Mouse (Mus musculus) stomach, embryonic 14.5 days (tissue): ENCODE data around the gene Mlph. TPM values are rescaled to one million over a fixed set of nuclear protein-coding genes. Genes with fewer than 3 reads are reported as not detected.
A peak's percentile ranks its signal among the peaks of the same experiment; 100 is the strongest.

Experiments used
- ATAC-seq: fragments of 200-750 bp; cut with Nextera tagmentation; 2 replicates; pipeline ENCODE4 v1.8.0; 2017; ENCODE audit warnings: low read depth, moderate TSS enrichment; ENCODE audit not compliant: insufficient number of reproducible peaks, insufficient read depth, low FRiP score
- H3K27ac ChIP-seq: fragments of 300-500 bp; sonication (generic); 2 replicates; pipeline ENCODE4 v1.5.1; 2014; ENCODE audit warnings: mild to moderate bottlenecking, low read length, moderate library complexity, mixed read lengths
- H3K27me3 ChIP-seq: fragments of 300-500 bp; sonication (generic); 2 replicates; pipeline ENCODE4 v1.6.1; 2014; ENCODE audit warnings: low read length, control low read depth, mixed read lengths; ENCODE audit not compliant: control insufficient read depth, insufficient read depth
- H3K36me3 ChIP-seq: fragments of 300-500 bp; sonication (generic); 2 replicates; pipeline ENCODE4 v1.6.1; 2014; ENCODE audit warnings: mild to moderate bottlenecking, control low read depth, low read length, moderate library complexity, mixed read lengths; ENCODE audit not compliant: control insufficient read depth, insufficient read depth
- H3K4me1 ChIP-seq: fragments of 300-500 bp; sonication (generic); 2 replicates; pipeline ENCODE4 v1.6.1; 2014; ENCODE audit warnings: low read length, control low read depth, mixed read lengths; ENCODE audit not compliant: control insufficient read depth, insufficient read depth
- H3K4me2 ChIP-seq: fragments of 300-500 bp; sonication (generic); replicated peaks from 2 replicates; pipeline ENCODE4 v1.6.1; 2014; ENCODE audit warnings: low read depth, low read length, control low read depth
- H3K4me3 ChIP-seq: fragments of 300-500 bp; sonication (generic); 2 replicates; pipeline ENCODE4 v1.5.1; 2014; ENCODE audit warnings: low read depth, low read length, control low read depth
- H3K9ac ChIP-seq: fragments of 300-500 bp; sonication (generic); replicated peaks from 2 replicates; pipeline ENCODE4 v1.6.1; 2014; ENCODE audit warnings: low read depth, mild to moderate bottlenecking, control low read depth, low read length, moderate library complexity, mixed read lengths
- H3K9me3 ChIP-seq: fragments of 300-500 bp; sonication (generic); 2 replicates; pipeline ENCODE4 v1.6.1; 2016; ENCODE audit warnings: low read depth, low read length, control low read depth; ENCODE audit not compliant: control insufficient read depth
- WGBS: fragments of 180-500 bp; shearing (Covaris S2); extraction: QIAGEN DNeasy Blood & Tissue Kit; methylation state at CpG from one replicate; pipeline ENCODE4 v1.1.7; 2014; 5-methylcytosine and 5-hydroxymethylcytosine counted together
- polyA plus RNA-seq: library from polyadenylated mRNA; unstranded; fragments of >200 nt; fragmentation: Nextera tagmentation; extraction: Ambion mirVana; gene quantifications from 2 replicates; pipeline ENCODE4 v1.2.1, GENCODE M21; 2014

Mlph gene
- polyA plus RNA-seq, 1 experiment from 2014 or later = 1.3 TPM

DNA sequence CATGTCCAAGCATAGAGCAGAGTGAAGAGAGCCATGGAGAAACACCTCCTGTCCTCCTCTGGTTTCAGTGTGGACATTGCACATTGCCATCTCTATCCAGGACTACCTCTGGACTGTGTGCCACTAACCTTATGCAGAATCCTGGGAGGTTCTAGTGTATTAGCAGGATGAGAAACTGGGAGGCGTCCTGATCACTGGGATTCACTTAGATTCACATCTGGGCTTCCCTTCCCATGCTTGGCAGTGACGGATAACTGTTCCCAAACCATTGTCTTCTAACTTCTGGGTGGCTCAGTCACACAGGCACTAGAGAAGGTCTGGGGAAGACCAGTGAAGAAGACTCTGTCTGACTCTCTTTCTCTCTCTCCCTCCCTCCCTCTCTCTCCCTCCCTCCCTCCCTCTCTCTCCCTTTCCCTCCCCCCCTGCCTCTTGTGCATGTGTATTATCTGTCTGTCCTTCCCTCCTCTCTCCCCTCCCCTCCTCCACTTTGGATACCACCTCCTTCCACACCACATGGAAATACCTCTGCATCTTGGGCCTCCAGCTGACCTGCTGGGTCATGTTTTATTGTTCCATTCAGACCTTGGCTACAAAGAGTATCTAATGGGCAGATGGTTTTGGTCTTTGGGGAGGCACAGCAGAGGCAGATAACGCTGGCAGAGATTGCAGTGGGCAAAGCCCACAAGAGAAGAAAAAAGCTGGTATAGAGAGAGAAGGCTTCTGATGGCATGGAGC is 11.5 kb upstream of the Mlph start:
- no peak for ATAC-seq
- Histone ChIP-seq H3K4me3 (no peak overlapping the region), H3K36me3 (no peaks in the 10 kb centered on the region), H3K27ac (peak overlapping the region; percentile 79), H3K9me3 (no peaks in the 10 kb centered on the region), H3K4me2 (no peak overlapping the region), H3K9ac (no peak overlapping the region), H3K27me3 (no peaks in the 10 kb centered on the region), H3K4me1 (peaks cover 15% of the 10 kb centered on the region)
- WGBS = 56% methylated on average over 3 of the region's 3 CpGs

DNA sequence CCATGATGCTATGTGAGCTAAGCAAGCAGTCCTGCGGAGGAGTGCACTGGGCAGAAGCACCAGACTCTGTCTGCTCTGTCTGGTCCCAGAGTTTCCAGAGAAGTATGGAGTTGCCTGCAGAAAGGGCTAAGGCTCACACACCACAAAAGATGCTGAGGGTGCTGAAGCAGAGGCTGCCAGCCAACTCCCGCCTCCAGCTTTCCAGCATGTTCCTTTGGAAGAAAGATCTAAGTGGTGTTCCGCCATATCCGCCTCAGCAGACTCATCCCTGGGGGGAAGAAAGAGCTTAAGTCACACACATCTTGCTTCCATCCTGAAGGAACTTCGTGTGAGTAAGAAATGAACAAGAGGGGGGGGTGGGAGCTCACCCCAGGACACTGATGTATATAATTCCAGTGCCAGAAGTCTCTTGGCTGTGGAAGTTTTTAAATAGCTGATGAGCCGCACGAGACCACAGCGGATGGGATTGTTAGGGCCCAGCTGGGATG is 10.9 kb upstream of the Mlph start:
- no peak overlapping the region for H3K4me2 ChIP-seq
- WGBS = 33% methylated on average over 8 of the region's 8 CpGs
- H3K9ac ChIP-seq = no peak overlapping the region
- H3K27me3 ChIP-seq = no peaks in the 10 kb centered on the region
- H3K9me3 ChIP-seq = no peaks in the 10 kb centered on the region
- H3K27ac ChIP-seq = peak overlapping the region; percentile 79
- H3K4me3 ChIP-seq = no peak overlapping the region
- H3K4me1 ChIP-seq = peaks cover 15% of the 10 kb centered on the region
- peak; percentile 72; the same call in 1 of the 2 replicates for ATAC-seq
- H3K36me3 ChIP-seq = no peaks in the 10 kb centered on the region

DNA sequence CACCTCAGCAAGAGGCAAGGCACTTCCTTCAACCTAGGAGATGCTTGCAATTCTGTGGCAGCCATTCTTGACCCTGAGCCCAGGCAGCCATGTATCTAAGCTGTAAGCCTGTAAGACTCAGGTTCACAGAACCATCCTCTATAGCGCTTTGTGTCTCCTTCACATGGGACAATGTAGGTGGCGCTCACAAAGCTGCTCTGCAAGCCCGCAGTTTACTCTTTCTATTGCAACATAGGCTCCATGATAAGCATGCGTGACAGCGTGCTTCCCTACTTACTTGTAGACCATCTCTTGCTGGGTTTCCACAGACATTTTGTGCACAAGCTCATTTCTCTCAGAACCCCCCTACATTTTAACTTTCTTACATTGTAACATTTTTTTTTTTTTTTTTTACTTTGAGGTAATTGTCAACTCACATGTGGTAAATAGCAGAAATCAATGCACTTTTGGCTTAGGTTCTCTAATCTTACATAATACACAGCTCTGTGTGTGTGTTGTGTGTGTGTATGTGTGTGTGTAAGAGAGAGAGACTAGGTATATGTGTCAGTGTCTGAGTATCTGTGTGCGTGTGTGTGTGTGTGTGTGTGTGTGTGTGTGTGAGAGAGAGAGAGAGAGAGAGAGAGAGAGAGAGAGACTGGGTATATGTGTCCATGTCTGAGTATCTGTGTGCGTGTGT is 10.0 kb upstream of the Mlph start:
- Histone ChIP-seq H3K9ac (no peak overlapping the region), H3K4me2 (no peak overlapping the region), H3K27me3 (no peaks in the 10 kb centered on the region), H3K36me3 (no peaks in the 10 kb centered on the region), H3K9me3 (no peaks in the 10 kb centered on the region), H3K27ac (peak overlapping the region; percentile 53; the same call in 1 of the 2 replicates), H3K4me1 (peaks cover 22% of the 10 kb centered on the region), H3K4me3 (no peak overlapping the region)
- no peak for ATAC-seq
- 82% methylated on average over 7 of the region's 7 CpGs for WGBS

DNA sequence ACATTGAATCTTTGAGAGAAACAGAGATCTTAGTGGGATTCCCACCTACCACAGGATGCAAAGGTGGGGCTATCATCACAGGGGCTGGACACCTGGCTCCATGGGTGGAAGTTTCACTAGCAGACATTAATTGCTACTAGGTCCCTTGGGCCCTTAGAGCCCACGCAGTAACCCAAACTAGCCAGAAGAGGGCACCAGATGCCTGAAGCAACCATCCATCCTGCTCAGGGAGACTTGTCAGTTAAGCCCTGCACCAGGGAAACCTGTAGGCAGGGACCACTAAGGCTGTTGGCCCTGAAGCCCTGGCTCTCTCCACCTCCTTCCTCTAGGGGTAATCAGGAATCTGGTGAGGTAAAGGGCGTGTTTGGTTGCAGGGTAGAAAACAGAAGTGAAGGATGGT is 8.5 kb upstream of the Mlph start:
- no peak for ATAC-seq
- Histone ChIP-seq H3K27ac (no peak overlapping the region), H3K4me3 (no peak overlapping the region), H3K27me3 (no peaks in the 10 kb centered on the region), H3K9ac (no peak overlapping the region), H3K9me3 (no peaks in the 10 kb centered on the region), H3K36me3 (no peaks in the 10 kb centered on the region), H3K4me1 (peaks cover 29% of the 10 kb centered on the region), H3K4me2 (no peak overlapping the region)
- 26% methylated on average over 2 of the region's 2 CpGs for whole genome bisulfite sequencing

DNA sequence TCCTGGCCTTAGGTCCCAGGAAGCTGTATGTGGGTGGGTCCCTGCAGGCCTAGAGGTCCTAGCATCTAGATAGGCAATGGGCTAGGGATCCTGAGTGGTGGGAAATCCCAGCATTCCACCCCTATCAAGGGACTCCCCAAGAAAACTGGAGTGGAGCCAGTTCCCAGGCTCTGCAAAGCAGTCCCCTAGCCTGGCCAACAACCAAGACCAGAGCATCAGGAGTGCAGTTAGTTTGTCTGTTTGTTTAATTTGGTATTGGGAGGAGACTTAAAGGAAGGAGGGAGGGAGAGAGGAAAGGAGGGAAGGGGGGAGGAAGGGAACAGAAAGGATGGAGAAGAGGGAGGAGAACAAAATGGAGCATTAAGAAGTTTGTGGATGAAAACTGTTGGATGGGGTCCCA is 5.7 kb upstream of the Mlph start:
- no peak overlapping the region for H3K9ac ChIP-seq
- peak overlapping the region; percentile 55; the same call in 1 of the 2 replicates for H3K27ac ChIP-seq
- no peaks in the 10 kb centered on the region for H3K9me3 ChIP-seq
- H3K4me1 ChIP-seq = peaks cover 20% of the 10 kb centered on the region
- H3K4me2 ChIP-seq = no peak overlapping the region
- H3K27me3 ChIP-seq = no peaks in the 10 kb centered on the region
- H3K36me3 ChIP-seq = no peaks in the 10 kb centered on the region
- ATAC-seq = peak; percentile 7; the same call in 1 of the 2 replicates
- H3K4me3 ChIP-seq = no peak overlapping the region

DNA sequence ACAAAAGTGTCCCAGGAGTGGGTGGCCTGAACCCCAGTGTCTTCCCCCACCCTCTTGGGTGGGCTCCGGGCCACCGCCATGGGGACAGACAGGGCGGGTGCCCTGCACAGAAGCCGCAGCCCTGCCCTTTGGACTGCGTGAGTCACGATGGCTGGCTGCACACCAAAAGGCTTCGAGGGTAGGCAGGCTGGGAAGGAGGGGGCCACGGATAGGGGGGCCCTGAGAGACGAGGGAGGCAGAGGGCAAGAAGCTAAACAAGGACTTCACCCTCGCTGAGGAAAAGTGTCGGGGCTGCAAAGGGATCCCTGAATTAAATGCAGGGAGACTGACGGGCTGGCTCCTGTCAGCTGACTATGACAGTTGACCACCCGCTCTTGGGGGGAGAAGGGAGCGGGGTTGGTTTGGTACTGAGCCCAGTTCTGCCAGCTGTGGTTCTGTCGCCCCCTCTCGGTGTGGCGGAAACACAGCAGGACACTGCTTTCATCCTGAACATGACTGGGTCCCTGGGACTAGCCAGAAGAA is 5.2 kb upstream of the Mlph start:
- Histone ChIP-seq H3K4me3 (no peak overlapping the region), H3K9me3 (no peaks in the 10 kb centered on the region), H3K4me1 (peaks cover 17% of the 10 kb centered on the region), H3K9ac (0 out of 2 replicates have a peak overlapping the region, but pooled peaks have one; percentile 18), H3K4me2 (peak overlapping the region; percentile 35), H3K27ac (peak overlapping the region; percentile 55; the same call in 1 of the 2 replicates), H3K27me3 (no peaks in the 10 kb centered on the region), H3K36me3 (no peaks in the 10 kb centered on the region)
- WGBS = 27% methylated on average over 17 of the region's 17 CpGs
- peak; percentile 75 for ATAC-seq

DNA sequence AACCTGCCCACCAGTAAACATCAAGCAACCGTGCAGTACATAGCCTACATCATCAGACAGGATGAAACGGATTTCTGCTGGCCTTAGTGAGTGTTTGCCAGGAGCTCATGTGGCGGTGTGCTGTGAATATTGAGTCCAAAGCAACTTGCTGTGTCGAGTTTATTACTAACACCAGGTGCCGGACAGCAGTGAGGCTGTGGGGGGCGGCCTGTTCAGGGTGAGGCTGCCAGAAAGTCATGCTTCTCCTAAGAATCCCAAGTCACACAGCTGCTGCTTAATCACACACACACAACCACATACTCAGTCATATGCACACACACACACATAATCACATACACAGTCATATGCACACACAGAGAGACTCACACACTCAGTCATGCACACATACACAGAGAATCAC is 1.7 kb upstream of the Mlph start:
- no peaks in the 10 kb centered on the region for H3K9me3 ChIP-seq
- WGBS = 70% methylated on average over 6 of the region's 6 CpGs
- no peaks in the 10 kb centered on the region for H3K36me3 ChIP-seq
- no peak for ATAC-seq
- peaks cover 21% of the 10 kb centered on the region for H3K4me1 ChIP-seq
- H3K9ac ChIP-seq = no peak overlapping the region
- no peak overlapping the region for H3K4me2 ChIP-seq
- no peak overlapping the region for H3K27ac ChIP-seq
- H3K4me3 ChIP-seq = no peak overlapping the region
- no peaks in the 10 kb centered on the region for H3K27me3 ChIP-seq

DNA sequence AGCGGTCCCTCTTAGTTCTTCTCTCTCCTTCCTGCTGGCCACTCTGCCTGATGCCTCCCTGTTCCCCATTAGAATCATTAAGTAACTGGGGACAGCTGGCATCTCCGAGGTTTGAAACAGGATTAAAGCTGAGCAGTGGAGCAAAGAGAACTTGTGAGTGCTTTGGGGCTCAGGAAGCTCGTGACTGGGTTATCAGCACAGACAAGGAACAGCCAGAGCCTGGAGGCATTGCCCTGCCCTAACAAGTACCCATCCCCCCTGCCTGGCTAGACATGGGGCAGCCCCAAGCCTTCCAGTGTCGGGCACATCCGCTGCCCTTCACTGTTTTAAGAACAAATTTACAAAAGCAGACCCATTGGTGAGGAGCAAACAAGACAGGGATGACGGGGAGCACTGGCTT is 2.6 kb downstream of the Mlph start:
- Histone ChIP-seq H3K4me2 (no peak overlapping the region), H3K27ac (no peak overlapping the region), H3K4me3 (no peak overlapping the region), H3K27me3 (no peaks in the 10 kb centered on the region), H3K36me3 (no peaks in the 10 kb centered on the region), H3K9ac (no peak overlapping the region), H3K9me3 (peaks cover 3% of the 10 kb centered on the region; the same call in 1 of the 2 replicates), H3K4me1 (peaks cover 7% of the 10 kb centered on the region; the same call in 1 of the 2 replicates)
- ATAC-seq = no peak
- WGBS = 62% methylated on average over 6 of the region's 6 CpGs
